Mouse (Mus musculus): ENCODE results near the gene Rps10.
"Not testable (repeated sequence)": the region's sequence is repeated elsewhere in the genome, so short reads cannot be mapped to it uniquely, and the experiment has no call there.

The Rps10 gene

DNA sequence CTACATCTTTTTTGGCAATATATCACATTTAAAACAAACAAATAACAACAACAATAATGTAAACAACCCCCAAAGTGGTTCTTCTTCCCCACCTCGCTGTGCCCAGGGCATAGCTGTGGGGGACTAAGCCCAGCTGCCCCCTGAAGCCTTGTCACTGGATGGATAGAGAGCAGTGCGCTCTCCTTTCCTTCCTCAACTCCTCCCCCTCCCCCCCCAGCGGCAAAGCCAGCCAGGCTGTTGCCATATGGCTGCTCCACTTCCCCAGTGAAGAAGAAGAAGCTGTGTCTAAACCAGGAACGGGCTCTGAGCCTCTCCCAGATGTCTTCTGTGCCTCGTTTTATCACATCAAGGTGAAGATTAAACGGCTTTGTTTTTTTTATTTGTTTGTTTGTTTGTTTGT, 6.6 kb upstream of the Rps10 start:
- DNase-seq, result no peak

DNA sequence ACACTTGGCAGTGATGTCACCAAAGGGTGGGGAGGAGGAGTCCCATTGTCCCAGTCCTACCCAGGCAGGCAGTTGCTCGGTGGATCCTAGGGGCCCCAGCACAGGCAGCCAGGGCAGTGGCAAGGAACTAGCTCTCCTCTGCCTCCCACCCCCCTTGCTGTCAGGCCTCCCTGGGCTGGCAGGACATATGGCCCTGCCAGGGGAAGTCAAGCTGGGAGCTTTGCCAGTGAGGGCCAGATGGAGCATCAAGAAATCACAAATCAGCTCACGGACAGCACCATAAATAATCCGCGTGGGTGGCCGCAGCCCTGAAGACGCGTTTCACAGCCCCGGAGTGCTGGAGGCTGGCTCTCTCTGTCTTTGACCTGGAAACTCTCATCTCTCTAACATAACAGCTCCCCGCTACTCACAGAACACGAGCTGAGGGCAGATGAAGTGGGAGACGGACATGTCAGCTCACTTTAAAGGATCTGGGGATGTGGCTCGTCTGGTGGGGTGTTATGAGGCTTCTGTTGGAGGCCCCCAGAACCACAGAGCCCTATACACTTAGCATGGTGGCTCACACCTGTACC, 6.1 kb upstream of the Rps10 start:
- no peak for DNase-seq

DNA sequence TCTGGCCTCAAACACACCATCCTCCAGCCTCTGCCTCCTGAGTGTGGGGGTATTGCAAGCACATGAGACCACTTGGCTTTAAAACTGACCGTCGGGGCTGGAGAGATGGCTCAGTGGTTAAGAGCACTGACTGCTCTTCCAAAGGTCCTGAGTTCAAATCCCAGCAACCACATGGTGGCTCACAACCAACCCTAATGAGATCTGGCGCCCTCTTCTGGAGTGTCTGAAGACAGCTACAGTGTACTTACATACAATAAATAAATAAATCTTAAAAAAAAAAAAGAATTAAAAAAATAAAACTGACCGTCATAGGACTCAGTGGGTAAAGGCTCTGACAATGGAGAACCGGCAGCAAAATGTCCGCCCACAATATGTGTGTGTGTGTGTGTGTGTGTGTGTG, 3.4 kb upstream of the Rps10 start:
- not testable (repeated sequence) for DNase-seq

DNA sequence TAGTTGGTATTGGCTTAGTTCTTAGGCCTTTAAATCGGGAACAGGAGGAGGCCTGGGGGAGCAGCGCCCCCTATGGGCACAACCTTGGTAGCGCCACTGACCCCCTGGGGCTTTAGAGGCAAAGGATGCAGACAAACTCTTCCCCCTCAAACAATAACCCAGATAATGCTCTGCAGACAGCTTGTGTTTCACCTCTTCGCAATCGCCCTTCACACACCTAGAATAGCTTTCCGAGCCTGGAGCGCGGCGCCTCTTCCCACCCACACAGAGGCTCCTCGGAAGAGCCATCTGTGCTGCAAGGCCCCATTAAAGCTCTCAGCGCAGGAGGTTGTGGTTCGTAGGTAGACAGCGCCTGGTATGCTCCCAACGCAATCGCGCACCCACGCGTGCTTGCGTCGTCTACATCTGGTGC, 2.5 kb upstream of the Rps10 start:
- no peak for DNase-seq

DNA sequence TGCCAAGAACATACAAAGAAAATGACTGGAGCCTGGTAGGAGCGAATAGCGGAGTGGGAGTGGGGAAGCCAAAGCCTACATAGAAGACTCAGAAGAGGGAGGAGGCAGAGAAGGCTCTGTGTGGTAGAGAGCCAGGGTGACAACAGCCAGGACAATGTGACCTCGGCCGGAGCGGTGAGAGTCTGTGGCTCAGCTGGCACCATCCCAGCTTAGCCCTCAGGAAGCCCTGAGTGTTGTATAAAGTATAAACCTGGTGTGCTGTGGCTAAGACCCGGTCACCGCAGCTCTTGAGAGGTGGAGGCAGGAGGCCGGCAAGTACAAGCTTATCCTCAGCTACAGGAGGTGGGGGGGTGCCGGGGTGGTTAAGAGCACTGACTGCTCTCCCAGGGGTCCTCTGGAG, 864 bp upstream of the Rps10 start:
- DNase-seq, result no peak

DNA sequence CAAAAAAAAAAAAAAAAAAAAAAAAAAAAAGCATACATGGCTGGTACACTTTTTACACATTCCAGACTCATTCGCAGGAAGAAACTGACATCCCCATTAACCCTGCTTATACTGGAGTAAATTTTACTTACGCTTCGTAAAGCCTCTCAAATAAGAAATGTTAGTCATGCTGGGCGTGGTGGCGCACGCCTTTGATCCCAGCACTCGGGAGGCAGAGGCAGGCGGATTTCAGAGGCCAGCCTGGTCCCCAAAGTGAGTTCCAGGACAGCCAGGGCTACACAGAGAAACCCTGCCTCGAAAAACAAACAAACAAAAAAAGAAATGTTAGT, 930 bp downstream of the Rps10 start:
- not testable (repeated sequence) for DNase-seq

DNA sequence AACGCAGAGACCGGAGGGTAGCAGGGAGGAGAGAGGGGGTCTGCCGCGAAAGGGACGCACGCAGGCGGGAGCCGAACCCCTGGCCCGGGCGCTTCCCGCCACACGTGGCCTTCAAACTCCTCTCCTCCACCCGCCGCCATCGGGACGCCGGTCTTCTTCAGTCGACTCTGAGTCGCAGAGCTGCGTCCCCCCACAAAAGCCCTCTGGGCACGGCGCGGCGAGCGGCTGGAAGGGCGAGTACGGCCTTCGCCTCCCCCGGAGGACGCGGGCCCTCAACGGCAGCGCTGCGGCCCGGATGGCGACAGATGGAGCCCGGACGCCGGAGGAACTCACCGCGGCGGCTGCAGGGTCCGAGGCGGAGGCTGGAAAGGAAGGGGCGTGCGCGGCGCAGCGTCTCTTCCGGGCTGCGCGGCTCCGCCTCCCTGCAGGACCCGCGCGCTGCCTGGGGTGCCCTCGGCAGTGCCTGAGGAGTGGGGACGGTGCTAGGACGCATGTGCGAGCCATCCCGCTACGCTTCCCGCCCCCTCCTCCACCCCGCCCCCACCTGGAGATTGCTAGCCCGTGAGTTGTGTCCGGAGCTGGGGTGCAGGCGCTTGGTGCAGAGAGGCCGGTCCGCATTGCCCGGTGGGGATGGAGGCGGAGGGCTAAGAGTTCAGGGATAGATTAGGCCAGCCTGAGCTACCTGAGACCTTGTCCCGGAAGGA, 1.4 kb downstream of the Rps10 start, which contains the start of gene RPS10-NUDT3:
Gene RPS10-NUDT3 (minus strand): TSS at position 352 of the 704 bp plus-strand sequence.
- DNase-seq, result peak; percentile 86

DNA sequence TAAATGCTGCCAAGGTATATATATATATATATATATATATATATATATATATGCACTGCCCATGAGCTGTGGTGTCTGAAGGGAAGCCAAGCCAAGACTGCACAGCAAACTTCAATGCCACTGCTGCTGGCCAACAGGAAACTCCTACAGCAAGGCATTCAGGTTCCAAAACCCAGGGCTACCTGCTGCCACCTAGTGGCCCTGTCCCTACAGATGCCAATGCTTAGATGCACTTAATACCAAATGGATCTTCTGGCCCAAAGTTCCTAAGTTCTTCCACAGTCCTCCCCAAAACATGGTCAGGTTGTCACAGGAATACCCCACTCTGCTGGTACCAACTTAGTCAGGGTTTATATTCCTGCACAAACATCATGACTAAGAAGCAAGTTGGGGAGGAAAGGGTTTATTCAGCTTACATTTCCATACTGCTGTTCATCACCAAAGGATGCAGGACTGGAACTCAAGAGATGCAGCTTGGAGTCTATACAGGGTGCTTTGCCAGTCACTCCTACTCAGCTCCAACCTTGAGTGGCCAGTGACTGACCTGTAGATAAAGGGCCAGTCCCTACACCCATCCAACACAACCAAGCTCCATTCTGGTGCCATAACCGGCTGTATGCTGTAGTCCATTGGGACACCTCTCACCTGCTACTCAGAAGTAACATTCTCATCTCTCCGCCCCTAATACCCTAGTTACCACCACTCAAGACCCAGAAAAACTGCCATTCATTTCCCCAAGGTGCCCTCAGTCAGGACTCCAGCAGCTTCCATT, 7.0 kb downstream of the Rps10 start:
- DNase-seq, result peak; percentile 75

DNA sequence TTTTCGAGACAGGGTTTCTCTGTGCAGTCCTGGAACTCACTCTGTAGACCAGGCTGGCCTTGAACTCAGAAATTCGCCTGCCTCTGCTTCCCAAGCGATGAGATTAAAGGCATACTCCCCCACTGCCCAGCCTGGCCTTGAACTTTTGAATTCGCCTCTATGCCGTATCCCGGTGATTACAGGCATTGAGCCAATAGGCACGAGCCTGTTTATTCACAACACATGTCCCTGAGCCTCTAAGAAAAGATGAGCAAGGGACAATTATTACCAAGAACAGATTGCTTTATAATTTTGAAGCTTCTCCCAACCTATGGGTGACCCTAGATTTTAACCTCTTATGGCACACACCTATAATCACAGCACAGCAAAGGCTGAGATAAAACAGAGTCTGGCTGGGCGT, 8.1 kb downstream of the Rps10 start:
- DNase-seq, result no peak

DNA sequence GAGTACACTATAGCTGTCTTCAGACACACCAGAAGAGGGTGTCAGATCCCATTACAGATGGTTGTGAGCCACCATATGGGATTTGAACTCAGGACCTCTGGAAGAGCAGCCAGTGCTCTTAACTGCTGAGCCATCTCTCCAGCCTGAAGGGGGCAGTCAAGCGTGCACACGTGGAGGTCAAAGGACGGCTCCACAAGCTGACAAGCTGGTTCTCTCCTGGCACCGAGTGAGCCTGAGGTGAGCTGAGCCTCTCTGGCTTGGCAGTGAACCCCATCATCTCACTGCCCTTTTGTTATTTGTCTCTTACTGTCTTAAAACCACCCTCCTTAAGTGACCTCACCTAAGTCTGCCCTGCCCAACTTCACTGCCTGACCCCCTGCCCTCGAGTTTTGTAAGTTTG, 9.0 kb downstream of the Rps10 start:
- peak; percentile 79 for DNase-seq

DNA sequence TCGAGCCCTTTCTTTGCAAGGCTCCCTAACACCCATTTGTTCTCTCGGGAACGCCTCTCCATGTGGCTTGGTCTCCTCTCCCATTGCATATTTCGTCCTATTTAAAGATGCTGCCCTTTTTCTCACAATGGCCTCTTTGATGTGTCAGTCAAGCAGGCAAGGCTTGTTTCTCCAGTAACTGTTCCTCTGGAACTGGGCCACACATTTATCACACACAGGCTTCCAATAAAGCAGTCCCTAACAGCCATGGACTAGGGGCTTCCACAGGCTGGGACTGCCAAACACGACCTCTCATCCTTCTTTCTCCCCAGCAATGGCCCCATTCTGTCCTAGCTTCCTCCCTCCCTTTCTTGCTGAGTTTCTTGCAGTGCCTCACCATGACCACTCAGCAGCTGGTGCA, 9.8 kb downstream of the Rps10 start:
- DNase-seq, result no peak

DNA sequence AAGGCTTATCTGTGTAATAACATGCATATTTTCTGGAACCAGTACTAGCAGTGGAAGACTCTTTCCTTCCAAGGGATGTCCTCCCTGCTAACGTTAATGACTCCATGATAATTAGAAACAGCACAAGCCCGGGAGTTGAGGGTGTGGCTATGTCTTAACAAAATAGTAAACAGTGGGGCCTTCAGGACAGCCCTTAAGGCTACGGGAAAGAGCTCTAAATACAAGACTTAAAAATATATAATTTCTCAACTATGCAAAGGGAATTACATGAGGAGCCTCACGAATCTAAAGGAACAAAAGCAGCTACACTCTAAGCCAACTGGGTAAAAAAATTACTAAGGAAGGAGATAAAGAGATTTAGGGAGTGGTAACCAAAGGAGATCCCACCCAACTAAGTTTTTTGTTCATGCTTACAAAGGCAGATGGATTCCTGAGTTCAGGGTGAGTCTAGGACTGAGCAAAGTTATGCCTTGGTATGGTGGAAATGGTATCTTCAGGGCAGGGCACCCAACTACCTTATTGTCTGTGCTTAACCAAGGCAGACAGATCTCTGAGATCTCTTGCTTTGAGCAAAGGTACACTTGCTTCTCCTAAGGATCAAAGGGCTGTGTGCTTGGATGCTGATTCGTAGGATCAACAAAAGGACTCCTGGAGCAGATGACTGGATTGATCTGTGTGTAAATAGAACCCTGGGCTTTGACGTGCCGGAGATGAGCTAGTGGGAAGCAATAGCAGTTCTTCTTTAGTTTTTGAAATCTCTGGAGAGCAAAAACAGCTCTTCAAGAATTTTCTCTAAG, 10.8 kb downstream of the Rps10 start:
- no peak for DNase-seq

DNA sequence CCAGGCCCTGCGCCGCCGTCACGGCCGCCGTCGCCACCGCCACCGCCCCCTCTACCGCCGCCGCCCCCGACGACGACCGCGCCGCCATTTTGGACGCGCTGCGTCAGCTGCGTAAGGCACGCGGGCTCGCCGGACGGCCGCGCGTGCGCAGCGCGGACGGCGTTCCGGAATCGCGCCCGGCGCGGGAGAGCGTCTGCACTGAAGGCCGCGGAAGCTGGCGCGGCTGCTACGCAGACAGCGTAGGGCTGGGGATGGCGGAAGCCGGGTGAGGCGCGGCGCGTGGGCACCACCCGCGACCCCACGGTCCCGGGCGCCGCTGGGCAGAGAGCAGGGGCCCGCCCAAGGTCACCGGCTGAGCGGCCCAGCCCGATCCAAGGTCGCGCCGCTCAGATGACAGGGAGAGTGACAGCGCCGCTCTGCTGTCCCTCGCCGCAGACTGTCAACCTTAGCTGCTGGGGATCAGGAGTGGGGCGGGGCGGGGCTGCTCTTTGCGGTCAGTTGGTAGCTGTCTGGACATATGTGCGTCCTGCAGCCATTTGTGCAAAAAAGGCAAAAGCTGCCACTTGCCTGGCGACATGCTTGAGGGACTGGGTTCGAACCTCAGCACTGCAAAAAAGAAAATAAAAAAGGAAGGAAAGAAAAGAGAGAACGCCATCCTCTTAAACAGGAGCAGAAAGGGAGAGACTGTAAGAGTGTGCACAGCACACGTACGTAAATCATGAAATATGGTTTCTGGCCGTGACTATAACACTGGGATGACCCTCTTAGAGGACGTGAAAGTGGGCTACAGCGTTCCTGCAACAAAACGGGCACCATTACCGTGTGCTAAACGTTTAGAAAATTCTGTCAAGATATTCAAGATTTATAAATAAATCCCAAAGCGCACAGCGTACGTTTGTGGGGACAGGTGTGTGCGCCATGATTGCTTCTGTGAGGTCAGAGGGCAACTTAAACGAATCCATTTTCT, 12.8 kb downstream of the Rps10 start, which contains the start of gene Nudt3:
Gene Nudt3 (minus strand): TSS at position 136 of the 967 bp plus-strand sequence.
- peak; percentile 82 for DNase-seq

DNA sequence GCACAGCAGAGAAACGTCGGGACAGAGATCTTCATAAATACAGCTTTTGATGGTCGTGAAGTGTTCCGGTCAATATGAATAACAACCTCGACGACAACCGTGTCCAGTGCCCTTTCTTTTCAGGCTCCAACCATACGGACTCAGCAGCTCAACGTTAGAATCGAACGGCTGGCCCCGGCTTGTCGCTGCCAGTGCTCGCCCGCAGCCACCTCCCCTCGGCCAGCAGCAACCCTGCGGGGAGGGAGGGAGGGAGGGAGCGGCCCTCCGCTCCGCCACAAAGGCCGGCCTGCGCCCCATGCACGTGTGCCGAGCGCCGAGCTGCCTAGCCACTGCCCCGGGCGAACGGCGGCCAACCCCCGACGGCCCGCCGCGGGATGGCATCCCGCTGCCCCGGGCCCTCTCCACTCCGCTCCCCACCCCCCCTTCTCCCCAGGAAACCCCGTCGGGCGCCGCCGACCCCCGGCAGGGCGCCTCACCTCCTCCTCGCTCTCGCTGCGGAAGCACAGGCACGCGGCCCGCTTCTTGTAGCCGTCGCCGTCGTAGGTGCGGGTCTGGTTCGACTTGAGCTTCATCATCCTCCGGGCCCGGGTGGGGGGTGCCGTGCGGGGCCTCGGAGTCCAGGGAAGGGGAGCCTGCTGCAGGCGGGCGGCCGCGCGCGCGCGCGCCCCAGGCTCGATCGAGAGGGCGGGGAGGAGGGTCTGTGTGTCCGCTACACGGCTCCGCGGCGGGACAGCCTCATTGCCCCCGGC, 13.7 kb downstream of the Rps10 start:
- DNase-seq, result no peak

DNA sequence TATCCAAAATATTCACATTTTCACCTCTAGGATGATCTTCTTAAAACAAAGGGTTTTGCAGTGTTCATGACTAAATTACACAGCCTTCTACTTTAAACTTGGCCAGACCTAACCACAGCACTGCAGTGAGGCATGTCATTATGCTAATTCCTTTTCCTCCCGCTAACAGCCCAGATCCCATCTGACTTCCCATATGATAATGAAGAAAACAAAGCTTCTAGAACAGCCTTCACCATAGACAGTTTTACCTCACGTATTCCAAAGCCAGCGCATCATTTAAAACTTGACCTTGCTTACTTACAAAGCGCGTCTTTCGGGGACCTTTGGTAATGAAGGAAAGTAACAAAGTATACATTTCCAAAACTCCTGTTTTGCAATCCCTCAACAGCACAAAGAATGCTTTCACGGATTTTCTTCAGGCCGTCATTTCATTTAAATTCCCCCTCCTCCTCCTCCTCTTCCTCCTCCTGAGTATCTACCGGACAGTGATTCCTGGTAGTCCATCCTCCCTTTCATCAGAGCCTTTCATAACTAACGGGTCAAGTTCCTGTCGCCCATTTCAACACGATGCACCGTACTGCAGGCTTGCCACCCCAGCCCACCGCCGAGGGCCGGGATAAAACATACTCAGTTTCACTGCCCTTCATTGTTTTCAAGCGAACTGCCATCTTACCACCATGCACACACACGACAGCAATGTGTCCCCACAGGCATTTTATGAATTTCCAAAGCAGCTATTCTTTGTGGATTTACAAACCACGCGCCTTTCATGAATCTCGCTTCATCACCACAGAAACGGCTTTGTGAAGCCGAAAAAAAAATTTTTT, 14.6 kb downstream of the Rps10 start:
- no peak for DNase-seq

DNA sequence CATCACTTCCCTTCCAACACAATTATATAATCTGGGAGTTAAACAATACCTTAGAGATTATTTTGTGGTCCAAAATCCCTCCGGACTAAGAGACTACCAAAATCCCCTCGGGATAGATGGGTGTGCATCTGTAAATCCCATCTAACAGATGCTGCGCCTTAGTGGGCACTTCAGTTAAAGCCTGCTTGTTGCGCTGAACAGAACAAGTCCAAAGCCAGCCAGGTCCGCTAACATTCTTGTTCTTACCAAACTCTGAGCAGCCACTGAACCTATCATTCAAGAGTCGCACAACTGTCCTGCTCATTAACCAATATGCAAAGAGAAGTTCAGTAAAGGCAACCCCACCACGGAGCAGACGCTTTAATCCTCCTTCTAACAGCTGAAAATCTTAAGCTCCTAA, 15.3 kb downstream of the Rps10 start:
- DNase-seq, result no peak

DNA sequence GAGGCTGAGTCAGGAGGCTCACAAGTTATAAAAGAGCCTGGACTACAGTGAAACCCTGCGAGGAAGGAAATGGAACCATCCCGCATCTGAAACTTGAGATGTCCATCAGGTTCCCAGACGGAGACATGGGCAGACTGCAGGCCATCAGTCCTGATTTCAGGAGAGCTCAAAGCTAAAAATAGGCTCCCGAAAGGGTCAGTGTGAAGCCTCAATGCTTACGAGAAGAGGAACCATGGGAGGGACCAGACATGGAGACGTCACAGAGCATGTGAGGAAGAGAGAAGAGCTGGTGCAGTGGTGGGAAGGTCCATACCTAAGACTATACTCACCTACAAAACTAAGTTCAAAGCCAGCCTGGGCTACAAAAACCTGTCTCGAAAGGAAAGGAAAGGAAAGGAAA, 21.1 kb downstream of the Rps10 start:
- no peak for DNase-seq

DNA sequence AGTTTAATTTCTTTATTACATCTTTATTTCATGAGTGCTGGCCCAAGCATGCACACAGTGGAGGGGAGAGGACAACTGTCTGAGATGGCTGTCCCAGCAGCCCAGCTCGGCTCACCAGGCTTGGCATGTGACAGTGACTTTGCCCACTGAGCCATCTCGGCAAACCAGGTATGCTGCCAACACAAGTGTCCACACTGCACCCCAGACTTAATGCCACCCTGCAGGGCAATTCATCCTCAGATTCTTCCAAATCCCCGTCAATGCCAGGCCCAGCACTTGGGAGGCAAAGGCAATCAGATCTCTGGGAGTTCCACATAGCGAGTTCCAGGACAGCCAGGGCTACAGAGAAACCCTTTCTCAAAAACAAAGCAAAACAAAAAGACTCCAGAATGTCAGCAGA, 23.5 kb downstream of the Rps10 start:
- no peak for DNase-seq

DNA sequence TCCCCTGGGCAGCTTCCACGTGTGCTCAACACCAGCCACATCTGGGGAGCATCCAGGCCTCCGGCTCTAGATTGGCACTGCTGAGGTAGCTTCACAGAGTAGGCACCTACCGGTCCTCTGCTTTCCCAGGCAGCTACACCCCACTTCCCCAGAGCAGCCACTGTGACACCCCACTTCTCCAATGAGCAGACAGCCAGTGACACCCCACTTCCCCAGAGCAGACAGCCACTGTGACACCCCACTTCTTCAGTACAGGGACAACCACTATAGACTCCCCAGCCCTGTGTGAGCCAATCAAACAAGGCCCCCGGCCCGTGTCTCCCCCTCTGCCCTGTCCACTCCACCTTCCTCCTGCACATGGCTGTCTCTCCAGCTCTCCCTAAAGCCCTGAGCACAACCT, 24.5 kb downstream of the Rps10 start:
- DNase-seq, result no peak

DNA sequence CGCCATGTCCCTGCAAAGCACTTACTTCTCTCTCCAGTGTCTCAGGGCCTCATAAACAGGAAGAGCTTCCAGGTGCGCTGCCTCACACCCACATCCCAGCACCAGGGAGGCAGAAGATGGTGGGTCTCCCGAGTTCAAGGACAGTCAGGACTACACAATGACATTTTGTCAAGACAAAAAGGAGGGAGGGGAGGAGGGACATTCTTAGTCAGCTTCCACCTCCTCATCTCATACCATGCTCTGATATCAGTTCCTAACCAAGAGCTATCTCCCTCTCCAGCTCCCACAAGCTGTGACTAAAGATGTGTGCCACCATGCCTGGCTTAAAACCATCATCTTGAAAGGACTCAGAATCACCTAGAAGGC, 25.0 kb downstream of the Rps10 start:
- no peak for DNase-seq

All from kidney, adult 11 months (tissue).